Mouse (Mus musculus) cerebellum, adult 2 months (tissue): ENCODE measurements around the gene Ppfia2. TPM values are rescaled to one million over a fixed set of nuclear protein-coding genes. Genes with fewer than 3 reads are reported as not detected.
A peak's percentile ranks its signal among the peaks of the same experiment; 100 is the strongest.

Source experiments
- DNase-seq, 2 experiments: peaks; one replicate each; pipeline ENCODE4 v3.0.0; 2021
- H3K27ac ChIP-seq: fragments of 200-500 bp; 2 replicates; pipeline ENCODE4 v1.5.1; 2012; ENCODE audit warnings: low read length, control low read depth, inconsistent platforms; ENCODE audit not compliant: insufficient read depth
- H3K27me3 ChIP-seq: fragments of 200-500 bp; 2 replicates; pipeline ENCODE4 v1.6.1; 2012; ENCODE audit warnings: inconsistent platforms, mild to moderate bottlenecking, low read length, moderate library complexity; ENCODE audit not compliant: control insufficient read depth, insufficient read depth
- H3K4me1 ChIP-seq: fragments of 200-500 bp; 2 replicates; pipeline ENCODE4 v1.6.1; 2011; ENCODE audit warnings: low read length; ENCODE audit not compliant: control insufficient read depth, insufficient read depth
- H3K4me3 ChIP-seq: fragments of 200-500 bp; replicated peaks from 2 replicates; pipeline ENCODE3; 2011; ENCODE audit warnings: mild to moderate bottlenecking, low read depth, low read length, control low read depth; ENCODE audit not compliant: insufficient read depth
- CTCF ChIP-seq: fragments of 200-500 bp; IDR thresholded peaks from 2 replicates; pipeline ENCODE4 v1.5.1; 2011; ENCODE audit warnings: low read depth, mild to moderate bottlenecking, control low read depth, low read length, moderate library complexity, borderline replicate concordance; ENCODE audit not compliant: insufficient read depth
- POLR2A ChIP-seq: fragments of 200-500 bp; IDR thresholded peaks from 2 replicates; pipeline ENCODE4 v1.6.1; 2011; ENCODE audit warnings: low read length, control low read depth, borderline replicate concordance; ENCODE audit not compliant: insufficient read depth
- WGBS: fragments of 180-500 bp; shearing (Covaris S2); methylation state at CpG from one replicate; pipeline ENCODE4 v1.1.7; 2018; 5-methylcytosine and 5-hydroxymethylcytosine counted together
- polyA plus RNA-seq: library from polyadenylated mRNA; depleted of rRNA; stranded (reverse); fragments of >200 nt; gene quantifications from 2 replicates; pipeline ENCODE4 v1.2.3, GENCODE M21; 2012

The Ppfia2 gene
- polyA plus RNA-seq, 1 experiment, result 24.3 TPM

DNA sequence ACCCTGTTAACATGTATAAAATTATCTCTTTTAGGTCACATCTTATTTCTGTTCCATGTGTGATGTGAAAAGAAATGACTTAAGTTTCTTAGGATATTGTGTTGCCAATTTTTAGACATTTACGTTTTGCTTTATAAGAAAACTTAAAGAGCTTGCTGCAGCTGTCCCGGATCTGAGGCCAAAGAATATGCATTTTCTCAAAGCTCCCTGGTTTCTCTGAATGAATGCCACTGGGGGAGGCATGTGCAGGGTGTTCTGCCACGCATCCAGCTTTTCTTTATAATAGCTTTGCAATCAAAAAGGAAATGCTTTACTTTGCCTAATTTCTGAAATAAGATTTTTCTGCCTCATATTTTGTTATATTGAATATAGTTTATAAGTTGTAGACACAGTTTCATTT lies 411.2 kb downstream of the Ppfia2 start:
- Histone ChIP-seq H3K27ac (no peak overlapping the region), H3K4me3 (no peak overlapping the region), H3K4me1 (no peaks in the 10 kb centered on the region), H3K27me3 (no peaks in the 10 kb centered on the region)
- 44% methylated on average over 3 of the region's 3 CpGs for WGBS
- DNase-seq, result no peak
- no peak for TF ChIP-seq POLR2A
- no peak for TF ChIP-seq CTCF

- H3K27ac ChIP-seq, result no peak overlapping the region
- TF ChIP-seq CTCF, result no peak
- no peak for DNase-seq
Measured at GRCm38 (mm10) chr10:106896351-106896750, 426.2 kb downstream of the Ppfia2 start.

GRCm38 (mm10) chr10:106910108-106910507 lies 440.0 kb downstream of the Ppfia2 start:
- no peak for TF ChIP-seq CTCF
- no peak for TF ChIP-seq POLR2A
- Histone ChIP-seq H3K27ac (no peak overlapping the region), H3K4me3 (no peak overlapping the region), H3K4me1 (no peaks in the 10 kb centered on the region), H3K27me3 (no peaks in the 10 kb centered on the region)
- 55% methylated on average over 3 of the region's 3 CpGs for WGBS
- no peak for DNase-seq

More at GRCm38 (mm10) chr10:106896351-106896750, 426.2 kb downstream of the Ppfia2 start:
- Histone ChIP-seq H3K27me3 (no peaks in the 10 kb centered on the region), H3K4me1 (no peaks in the 10 kb centered on the region), H3K4me3 (no peak overlapping the region)
- WGBS, result 52% methylated on average over 13 of the region's 13 CpGs

GRCm38 (mm10) chr10:106913032-106913431 lies 442.9 kb downstream of the Ppfia2 start:
- 29% methylated on average over 2 of the region's 2 CpGs for WGBS
- DNase-seq, result no peak
- TF ChIP-seq POLR2A, result no peak
- peak; percentile 22; the same call in 1 of the 2 replicates for TF ChIP-seq CTCF

DNA sequence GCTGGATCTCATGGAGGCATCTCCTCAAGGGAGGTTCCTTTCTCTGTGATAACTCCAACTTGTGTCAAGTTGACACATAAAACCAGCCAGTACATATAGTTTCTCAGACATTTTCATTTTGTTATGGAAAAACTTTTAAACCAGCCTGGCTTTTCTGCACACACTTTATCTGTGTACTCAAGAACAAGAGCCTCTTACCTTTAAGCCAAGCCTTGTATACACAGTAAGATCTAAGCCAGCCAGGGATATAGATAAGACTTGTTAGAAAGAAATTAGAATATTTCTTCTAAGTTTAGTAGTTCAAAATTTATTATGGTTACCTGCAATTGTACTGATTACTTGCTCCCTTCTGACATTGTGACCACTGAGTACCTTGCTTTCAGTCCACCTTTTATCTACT lies 444.1 kb downstream of the Ppfia2 start:
- Histone ChIP-seq H3K4me3 (no peak overlapping the region), H3K27me3 (no peaks in the 10 kb centered on the region), H3K27ac (no peak overlapping the region), H3K4me1 (no peaks in the 10 kb centered on the region)
- DNase-seq, result no peak
- TF ChIP-seq POLR2A (no peak), CTCF (no peak)

More at GRCm38 (mm10) chr10:106913032-106913431, 442.9 kb downstream of the Ppfia2 start:
- Histone ChIP-seq H3K4me1 (no peaks in the 10 kb centered on the region), H3K27ac (no peak overlapping the region), H3K4me3 (no peak overlapping the region), H3K27me3 (no peaks in the 10 kb centered on the region)

DNA sequence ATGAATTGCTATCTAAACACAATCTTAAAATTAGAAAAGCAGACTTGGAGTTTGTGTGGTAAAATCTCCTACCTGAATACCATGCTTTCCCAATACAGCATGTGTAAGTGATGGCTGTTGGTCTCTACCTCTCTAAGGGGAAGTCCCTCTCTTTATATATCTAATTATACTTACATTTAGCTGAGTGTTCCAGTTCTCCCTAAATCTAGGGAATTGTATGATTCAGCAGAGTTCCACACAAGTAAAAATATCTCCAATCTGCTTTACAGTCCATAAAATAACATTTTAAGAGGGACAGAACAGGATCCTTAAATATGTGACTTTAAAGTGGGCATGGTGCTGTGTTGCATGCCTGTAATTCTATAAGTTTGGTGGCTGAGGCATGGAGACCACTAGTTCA lies 444.7 kb downstream of the Ppfia2 start:
- H3K4me1 ChIP-seq, result no peaks in the 10 kb centered on the region
- TF ChIP-seq POLR2A (no peak), CTCF (no peak)
- H3K4me3 ChIP-seq, result no peak overlapping the region
- DNase-seq, result no peak
- H3K27ac ChIP-seq, result no peak overlapping the region
- no peaks in the 10 kb centered on the region for H3K27me3 ChIP-seq

DNA sequence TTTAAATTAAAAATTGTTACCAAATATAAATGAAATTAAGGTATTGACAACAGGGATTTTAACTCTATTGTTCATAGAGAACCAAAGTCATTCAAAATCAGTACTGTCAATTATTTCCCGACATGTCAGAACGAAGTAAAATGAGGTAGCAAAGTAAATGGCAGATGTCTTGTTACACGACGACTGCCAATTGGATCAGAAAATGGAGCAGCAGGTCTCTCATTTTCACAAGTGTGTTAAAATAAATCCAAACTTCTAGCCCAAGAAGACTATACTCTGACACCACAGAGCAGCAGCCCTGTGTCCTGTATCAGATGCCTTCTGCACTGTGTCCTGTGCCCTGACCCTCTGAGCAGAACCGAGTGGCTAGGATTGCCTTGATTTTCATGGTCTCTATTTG lies 454.2 kb downstream of the Ppfia2 start:
- H3K27me3 ChIP-seq, result no peaks in the 10 kb centered on the region
- H3K4me3 ChIP-seq, result no peak overlapping the region
- no peaks in the 10 kb centered on the region for H3K4me1 ChIP-seq
- no peak for DNase-seq
- TF ChIP-seq CTCF (no peak), POLR2A (no peak)
- H3K27ac ChIP-seq, result no peak overlapping the region
- 68% methylated on average over 5 of the region's 5 CpGs for WGBS

GRCm38 (mm10) chr10:106924798-106925197 lies 454.7 kb downstream of the Ppfia2 start:
- H3K4me3 ChIP-seq, result no peak overlapping the region
- 94% methylated on average over 3 of the region's 3 CpGs for WGBS
- DNase-seq, result no peak

More at GRCm38 (mm10) chr10:106924798-106925197, 454.7 kb downstream of the Ppfia2 start:
- Histone ChIP-seq H3K4me1 (no peaks in the 10 kb centered on the region), H3K27me3 (no peaks in the 10 kb centered on the region), H3K27ac (no peak overlapping the region)
- TF ChIP-seq POLR2A (no peak), CTCF (no peak)
